Mouse (Mus musculus) heart, adult 2 months (tissue): Measurements from ENCODE around the gene Rab3d. TPM values are rescaled to one million over a fixed set of nuclear protein-coding genes. Genes with fewer than 3 reads are reported as not detected.

Experiments used
- DNase-seq, 2 experiments: peaks; one replicate each; pipeline ENCODE4 v3.0.0; 2021
- H3K27ac ChIP-seq: fragments of 200-600 bp; 2 replicates; pipeline ENCODE4 v1.8.1; 2022
- H3K27me3 ChIP-seq: fragments of 200-500 bp; 2 replicates; pipeline ENCODE4 v1.6.1; 2012; ENCODE audit warnings: mild to moderate bottlenecking, low read length, inconsistent platforms, mixed read lengths; ENCODE audit not compliant: control insufficient read depth, insufficient read depth
- H3K36me3 ChIP-seq: fragments of 200-500 bp; 2 replicates; pipeline ENCODE4 v1.6.1; 2012; ENCODE audit warnings: low read length, inconsistent platforms; ENCODE audit not compliant: control insufficient read depth, insufficient read depth
- H3K4me1 ChIP-seq: fragments of 200-500 bp; 2 replicates; pipeline ENCODE4 v1.6.1; 2011; ENCODE audit warnings: low read length; ENCODE audit not compliant: control insufficient read depth, insufficient read depth
- H3K4me3 ChIP-seq: fragments of 200-600 bp; 2 replicates; pipeline ENCODE4 v1.8.1; 2022
- H3K79me2 ChIP-seq: fragments of 200-500 bp; replicated peaks from 2 replicates; pipeline ENCODE4 v1.6.1; 2012; ENCODE audit warnings: mild to moderate bottlenecking, inconsistent platforms, low read length, moderate library complexity, mixed read lengths; ENCODE audit not compliant: control insufficient read depth, insufficient read depth
- H3K9ac ChIP-seq: fragments of 200-500 bp; 2 replicates; pipeline ENCODE4 v1.6.1; 2012; ENCODE audit warnings: low read depth, mild to moderate bottlenecking, control low read depth, inconsistent platforms, low read length, mixed read lengths
- CTCF ChIP-seq: fragments of 200-600 bp; IDR thresholded peaks from 2 replicates; pipeline ENCODE4 v1.8.1; 2022; ENCODE audit warnings: antibody characterized with exemption, mild to moderate bottlenecking, moderate library complexity
- EP300 ChIP-seq: fragments of 200-500 bp; IDR thresholded peaks from 2 replicates; pipeline ENCODE4 v1.6.1; 2011; ENCODE audit warnings: low read depth, low read length, control low read depth; ENCODE audit not compliant: insufficient read depth
- POLR2A ChIP-seq: fragments of 200-500 bp; IDR thresholded peaks from 2 replicates; pipeline ENCODE4 v1.6.1; 2011; ENCODE audit warnings: mild to moderate bottlenecking, low read depth, low read length, control low read depth; ENCODE audit not compliant: insufficient read depth
- WGBS: fragments of 180-500 bp; shearing (Covaris S2); methylation state at CpG from one replicate; pipeline ENCODE4 v1.1.7; 2018; 5-methylcytosine and 5-hydroxymethylcytosine counted together
- intact Hi-C: fragments of 180-260 bp; cut with DNase I; formaldehyde crosslinking; loops from one replicate; pipeline ENCODE4 v1.15.1; 2025
- polyA plus RNA-seq: library from polyadenylated mRNA; depleted of rRNA; stranded (reverse); fragments of >200 nt; gene quantifications from 2 replicates; pipeline ENCODE4 v1.2.3, GENCODE M21; 2012
- total RNA-seq, 2 experiments: library from RNA; stranded (reverse); gene quantifications; 2 replicates each; pipeline ENCODE4 v1.2.3; 2021

Gene Rab3d
- total and polyA plus RNA-seq, 3 experiments = 12.4 to 22.8 (median 13.5) TPM

DNA sequence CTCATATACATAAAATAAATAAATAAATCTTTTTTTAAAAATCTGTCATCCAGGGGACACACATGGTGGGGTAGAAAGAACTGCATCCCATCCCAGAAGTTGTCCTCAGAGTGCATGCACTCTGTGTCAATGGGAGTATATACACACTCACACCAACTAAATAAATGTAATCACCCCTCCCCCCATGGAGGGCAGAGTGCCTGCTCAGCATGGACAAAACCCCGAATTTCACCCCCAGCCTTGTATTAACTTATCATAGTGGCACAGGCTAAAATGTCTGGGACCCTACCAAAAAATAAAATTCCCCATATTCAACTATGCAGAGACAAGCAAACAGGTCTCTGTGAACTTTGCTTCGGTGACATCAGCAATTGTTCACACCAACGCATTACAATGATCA, 36.6 kb upstream of the Rab3d start:
- TF ChIP-seq CTCF (no peak), POLR2A (no peak), EP300 (no peak)
- intact Hi-C loops = loop anchor here (2.0 kb wide), 2 partner anchors 30 to 48 kb away; partner anchors contain the start of genes Ccdc151 and Prkcsh
- DNase-seq = no peak
- Histone ChIP-seq H3K27ac (no peak overlapping the region), H3K9ac (no peak overlapping the region), H3K27me3 (no peaks in the 10 kb centered on the region), H3K4me3 (no peak overlapping the region), H3K79me2 (no peaks in the 10 kb centered on the region), H3K36me3 (no peaks in the 10 kb centered on the region), H3K4me1 (no peaks in the 10 kb centered on the region)
- 70% methylated on average over 3 of the region's 3 CpGs for WGBS

DNA sequence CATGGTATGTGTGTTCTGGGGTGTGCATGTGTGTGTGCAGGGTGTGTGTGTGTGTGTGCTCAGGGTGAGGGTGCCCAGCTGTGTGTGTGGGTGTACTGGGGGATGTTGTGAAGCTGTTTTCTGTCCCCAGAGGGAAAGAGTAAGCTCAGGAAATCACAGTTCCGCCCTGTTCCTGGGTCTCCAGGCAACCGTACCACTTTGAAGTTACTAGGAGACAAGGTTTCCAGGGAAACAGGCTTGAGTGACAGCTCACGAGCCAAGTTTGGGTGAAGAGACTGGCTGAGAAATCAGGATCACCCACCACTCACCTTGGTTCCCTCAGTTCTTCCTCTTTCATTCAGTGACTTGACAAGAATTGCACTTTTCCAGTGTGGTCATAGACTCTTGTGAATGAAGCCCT, 35.6 kb upstream of the Rab3d start:
- H3K36me3 ChIP-seq = no peaks in the 10 kb centered on the region
- no peak overlapping the region for H3K9ac ChIP-seq
- no peak overlapping the region for H3K27ac ChIP-seq
- no peaks in the 10 kb centered on the region for H3K27me3 ChIP-seq
- H3K4me1 ChIP-seq = no peaks in the 10 kb centered on the region
- TF ChIP-seq EP300 (no peak), CTCF (no peak), POLR2A (no peak)
- 5% methylated on average over 3 of the region's 3 CpGs for WGBS
- no peaks in the 10 kb centered on the region for H3K79me2 ChIP-seq
- intact Hi-C loops = no loop called here
- no peak overlapping the region for H3K4me3 ChIP-seq
- DNase-seq = no peak

DNA sequence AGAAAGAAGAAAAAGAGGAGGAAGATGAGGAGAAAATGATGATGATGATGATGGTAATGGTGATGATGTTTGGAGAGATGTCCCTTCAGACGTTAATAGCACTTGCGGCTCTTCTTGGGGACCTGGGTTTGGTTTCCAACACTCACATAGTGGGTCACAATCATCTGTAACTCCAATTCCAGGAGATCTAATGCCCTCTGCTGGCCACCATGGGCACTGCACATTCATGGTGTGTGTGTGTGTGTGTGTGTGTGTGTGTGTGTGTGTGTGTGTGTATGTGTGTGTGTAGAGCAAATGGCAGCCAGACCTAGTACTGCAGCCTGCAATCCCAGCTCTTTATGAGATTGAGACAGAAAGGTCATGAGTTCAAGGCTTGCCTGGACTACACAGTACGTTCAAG, 34.0 kb upstream of the Rab3d start:
- no peak for DNase-seq
- Histone ChIP-seq H3K4me1 (no peaks in the 10 kb centered on the region), H3K79me2 (no peaks in the 10 kb centered on the region), H3K4me3 (no peak overlapping the region), H3K27me3 (peaks cover 2% of the 10 kb centered on the region; the same call in 1 of the 2 replicates), H3K9ac (no peak overlapping the region), H3K27ac (no peak overlapping the region), H3K36me3 (no peaks in the 10 kb centered on the region)
- 73% methylated on average over 3 of the region's 3 CpGs for WGBS
- intact Hi-C loops = no loop called here
- TF ChIP-seq CTCF (0 out of 2 replicates have a peak, but pooled peaks have one; percentile 20), EP300 (no peak), POLR2A (no peak)

- intact Hi-C loops = no loop called here
- H3K27me3 ChIP-seq = peaks cover 2% of the 10 kb centered on the region; the same call in 1 of the 2 replicates
- no peaks in the 10 kb centered on the region for H3K79me2 ChIP-seq
- H3K36me3 ChIP-seq = no peaks in the 10 kb centered on the region
- H3K9ac ChIP-seq = no peak overlapping the region
- TF ChIP-seq POLR2A = no peak
- peak; percentile 84; the same call in 1 of the 2 replicates for TF ChIP-seq EP300
- TF ChIP-seq CTCF = no peak
- no peak overlapping the region for H3K27ac ChIP-seq
- H3K4me1 ChIP-seq = no peaks in the 10 kb centered on the region
- H3K4me3 ChIP-seq = no peak overlapping the region
- WGBS = 15% methylated on average over 11 of the region's 11 CpGs
- DNase-seq = peak; percentile 57 to 87
Measured at GRCm38 (mm10) chr9:21950322-21950721, 32.3 kb upstream of the Rab3d start.

DNA sequence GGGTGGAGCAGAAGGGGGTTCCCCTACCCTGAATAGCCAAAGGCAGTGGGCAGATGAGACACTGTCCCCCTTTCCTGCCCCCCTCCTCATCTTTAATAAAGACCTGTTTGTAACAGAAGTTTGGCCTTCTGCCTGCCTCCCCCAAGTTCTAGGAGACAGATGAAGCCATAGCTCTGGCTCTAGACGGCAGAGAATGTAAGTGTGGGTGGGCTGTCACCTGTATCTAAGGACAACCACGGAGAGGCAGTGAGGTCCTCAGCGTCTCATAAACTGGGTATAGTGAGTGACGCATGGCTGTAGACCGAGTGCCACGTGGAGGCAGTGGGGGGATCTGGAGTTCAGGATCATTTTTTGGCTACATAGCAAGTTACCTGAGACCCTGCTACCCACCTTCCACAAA, 30.8 kb upstream of the Rab3d start:
- intact Hi-C loops = no loop called here
- H3K36me3 ChIP-seq = no peaks in the 10 kb centered on the region
- no peak for DNase-seq
- H3K4me1 ChIP-seq = no peaks in the 10 kb centered on the region
- H3K27me3 ChIP-seq = peaks cover 2% of the 10 kb centered on the region; the same call in 1 of the 2 replicates
- 63% methylated on average over 6 of the region's 6 CpGs for WGBS
- TF ChIP-seq CTCF (no peak), EP300 (no peak), POLR2A (no peak)
- H3K79me2 ChIP-seq = no peaks in the 10 kb centered on the region
- H3K9ac ChIP-seq = no peak overlapping the region
- no peak overlapping the region for H3K4me3 ChIP-seq
- no peak overlapping the region for H3K27ac ChIP-seq

DNA sequence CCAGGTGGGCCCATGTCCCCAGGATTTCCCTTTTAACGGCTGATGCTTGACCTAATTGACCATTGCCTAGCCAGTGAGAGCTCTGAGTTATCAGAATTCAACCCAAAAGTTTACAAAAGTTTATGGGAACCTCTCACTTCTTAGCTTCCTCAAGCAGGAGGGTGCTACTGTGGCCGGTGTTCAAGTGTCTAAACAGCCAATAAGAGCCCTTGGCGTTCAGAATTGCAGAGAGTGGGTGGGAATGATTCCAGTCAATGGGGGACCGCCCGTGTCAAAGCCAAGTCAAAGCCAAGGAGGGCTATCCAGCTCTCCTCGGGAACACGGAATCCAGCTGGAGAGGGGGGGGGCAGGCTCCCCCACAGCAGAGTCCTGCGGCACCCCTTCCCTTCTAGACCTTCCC, 30.2 kb upstream of the Rab3d start:
- intact Hi-C loops = no loop called here
- 46% methylated on average over 8 of the region's 8 CpGs for WGBS
- Histone ChIP-seq H3K9ac (no peak overlapping the region), H3K79me2 (no peaks in the 10 kb centered on the region), H3K36me3 (no peaks in the 10 kb centered on the region), H3K4me3 (no peak overlapping the region), H3K27me3 (peaks cover 5% of the 10 kb centered on the region), H3K4me1 (no peaks in the 10 kb centered on the region), H3K27ac (no peak overlapping the region)
- no peak for DNase-seq
- TF ChIP-seq CTCF (no peak), EP300 (no peak), POLR2A (no peak)
